Mouse (Mus musculus) NIH3T3 (cell line): ENCODE measurements around the gene Pdk1.
"Not testable (repeated sequence)": the region's sequence is repeated elsewhere in the genome, so short reads cannot be mapped to it uniquely, and the experiment has no call there.

Source experiments
- DNase-seq: peaks from one replicate; pipeline ENCODE4 v3.0.0-alpha.2; 2012; ENCODE audit warnings: low read depth

Gene Pdk1

DNA sequence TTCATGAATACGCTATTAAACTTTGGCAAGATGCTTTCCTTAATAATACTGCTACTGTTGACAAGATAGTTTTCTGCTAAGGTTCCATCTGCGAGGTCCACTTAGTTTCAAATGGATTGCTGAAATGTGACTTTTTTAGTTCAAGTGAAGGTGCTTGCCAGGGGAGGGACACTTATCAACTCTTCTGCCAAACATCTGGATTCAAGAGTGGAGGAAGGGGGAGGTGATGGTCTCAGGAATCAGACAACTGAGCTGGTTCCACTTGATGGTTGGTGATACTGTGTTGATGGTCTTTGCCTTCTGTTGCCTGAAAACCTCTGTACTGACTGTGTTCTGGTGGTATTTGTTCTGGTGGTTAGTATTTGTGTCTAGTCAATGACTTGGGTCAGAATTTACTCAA is 1.4 kb downstream of the Pdk1 start:
- no peak for DNase-seq

- no peak for DNase-seq
Measured at GRCm38 (mm10) chr2:71874836-71875235, 1.8 kb downstream of the Pdk1 start.

GRCm38 (mm10) chr2:71877865-71878264 is 4.8 kb downstream of the Pdk1 start:
- DNase-seq, result no peak

DNA sequence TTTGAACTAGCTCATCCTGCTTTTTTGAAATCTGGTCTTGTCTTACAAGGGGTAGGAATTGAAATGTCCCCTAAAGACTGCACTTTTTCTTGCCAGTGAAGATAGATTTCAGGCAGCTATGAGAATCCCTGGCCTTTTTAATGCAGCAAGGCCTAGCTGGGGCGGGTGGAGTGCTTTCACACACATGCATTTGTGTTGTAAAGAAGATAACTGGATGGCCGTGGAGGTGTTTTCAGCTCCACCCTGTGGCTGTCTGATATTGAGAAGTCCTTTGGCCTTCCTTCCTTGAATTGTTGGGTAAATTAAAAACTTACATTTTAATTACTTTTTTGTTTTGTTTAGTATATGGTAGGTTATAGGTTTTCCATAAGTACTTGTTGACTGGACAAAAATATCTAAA is 5.4 kb downstream of the Pdk1 start:
- no peak for DNase-seq

GRCm38 (mm10) chr2:71878943-71879342 is 5.9 kb downstream of the Pdk1 start:
- no peak for DNase-seq

DNA sequence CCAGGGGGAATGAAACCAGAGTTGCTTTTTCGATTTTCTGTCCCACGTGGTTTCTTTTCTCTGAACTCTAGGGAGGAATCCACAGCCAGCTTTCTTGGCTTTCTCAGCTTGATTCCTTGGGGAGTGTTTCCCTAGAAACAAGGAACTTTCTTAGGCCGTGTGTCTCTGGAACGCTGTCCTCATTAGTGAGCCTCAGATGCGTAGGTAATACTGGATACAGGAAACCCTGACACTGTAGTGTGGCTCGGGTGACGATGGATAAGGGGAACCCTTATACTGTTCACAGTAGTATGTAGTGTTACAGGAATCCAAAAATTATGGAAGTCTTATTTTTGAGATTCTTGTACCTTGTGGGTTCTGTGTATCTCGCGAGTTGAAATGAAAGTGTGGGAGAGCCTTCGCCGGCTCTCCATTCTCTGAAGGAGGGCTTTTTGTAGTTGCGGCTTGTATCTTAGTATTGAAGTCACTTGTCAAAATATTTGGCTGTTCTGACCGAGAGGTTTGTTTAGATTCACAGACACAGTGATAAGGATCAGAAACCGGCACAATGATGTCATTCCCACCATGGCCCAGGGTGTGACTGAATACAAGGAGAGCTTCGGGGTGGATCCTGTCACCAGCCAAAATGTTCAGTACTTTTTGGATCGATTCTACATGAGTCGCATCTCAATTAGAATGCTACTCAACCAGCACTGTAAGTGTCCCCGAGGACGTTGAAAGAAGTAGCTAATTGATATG is 10.1 kb downstream of the Pdk1 start:
- no peak for DNase-seq

DNA sequence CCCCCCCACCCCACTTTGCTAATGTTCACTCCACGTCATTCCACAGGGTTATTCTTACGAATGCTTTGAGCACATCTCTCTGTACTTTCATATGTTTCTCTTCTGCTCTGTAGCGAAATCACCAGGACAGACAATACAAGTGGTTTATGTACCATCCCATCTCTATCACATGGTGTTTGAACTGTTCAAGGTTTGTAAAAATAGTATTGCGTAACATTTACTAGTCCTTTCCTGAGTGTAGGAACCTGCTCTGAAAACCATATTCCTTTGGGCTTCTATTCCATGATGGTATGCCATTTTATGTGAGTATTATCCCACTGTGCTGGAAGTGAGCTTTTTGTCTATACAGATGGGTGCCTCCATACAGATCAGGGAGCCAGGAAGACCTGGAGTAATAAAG is 14.2 kb downstream of the Pdk1 start:
- no peak for DNase-seq

GRCm38 (mm10) chr2:71888437-71888836 is 15.4 kb downstream of the Pdk1 start:
- no peak for DNase-seq

- no peak for DNase-seq
Measured at GRCm38 (mm10) chr2:71891536-71891935, 18.5 kb downstream of the Pdk1 start.

DNA sequence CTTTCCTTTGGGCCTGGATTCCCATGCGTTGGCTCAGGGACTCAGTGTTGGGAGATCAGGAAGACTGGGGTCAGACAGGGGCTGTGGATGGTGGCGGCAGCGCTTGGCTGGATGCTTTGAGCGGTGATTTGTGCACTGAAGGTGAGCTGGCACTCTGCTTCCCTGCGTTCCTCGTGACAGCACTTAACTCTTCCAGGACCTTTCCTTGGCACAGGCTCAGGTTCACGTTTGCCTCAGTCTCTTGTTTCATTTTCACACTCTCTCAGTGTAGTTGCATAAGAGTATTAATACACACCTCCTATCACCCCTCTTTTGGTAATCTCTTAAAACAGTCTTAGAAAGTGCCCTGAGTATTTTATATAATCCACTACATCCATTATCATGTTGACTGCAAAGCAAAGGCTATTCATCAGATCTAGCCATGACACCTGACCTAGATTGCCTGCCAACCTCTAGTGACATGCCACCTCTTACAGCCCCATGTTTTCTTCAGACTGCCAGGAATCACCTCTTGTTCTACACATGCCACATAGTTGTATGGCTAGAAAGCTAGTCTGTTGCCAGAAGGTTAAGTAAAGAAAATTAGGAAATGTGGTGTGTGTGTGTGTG is 19.8 kb downstream of the Pdk1 start:
- no peak for DNase-seq

DNA sequence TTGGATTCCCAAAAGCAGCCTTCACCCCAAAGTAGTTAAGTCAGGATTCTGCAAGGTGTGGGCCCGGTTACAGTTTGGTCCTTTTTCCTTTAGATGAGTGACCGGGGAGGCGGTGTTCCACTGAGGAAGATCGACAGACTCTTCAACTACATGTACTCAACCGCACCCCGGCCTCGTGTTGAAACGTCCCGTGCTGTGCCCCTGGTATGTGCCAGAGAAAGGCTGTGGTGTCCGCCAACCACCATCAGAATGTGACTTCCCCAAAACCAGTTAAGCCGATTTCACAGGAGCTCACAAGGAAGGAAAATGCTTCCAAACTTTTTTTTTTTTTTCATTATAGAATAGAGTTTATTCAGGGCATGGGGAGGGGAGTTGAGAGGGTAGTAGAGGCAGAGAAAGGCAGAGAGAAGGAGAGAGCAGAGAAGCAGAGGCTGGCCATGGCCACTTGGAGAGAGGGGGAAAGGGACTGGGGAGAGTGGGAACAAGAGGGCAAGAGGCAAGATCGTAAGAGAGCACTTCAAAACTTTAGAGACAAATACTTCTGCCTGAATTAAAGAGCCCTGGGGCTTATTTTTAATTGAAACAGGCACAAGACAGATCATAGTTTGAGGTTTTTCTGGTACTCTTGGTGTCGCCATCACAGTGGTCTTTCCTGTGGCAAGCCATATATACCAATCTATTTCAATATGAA is 22.7 kb downstream of the Pdk1 start:
- DNase-seq, result no peak

DNA sequence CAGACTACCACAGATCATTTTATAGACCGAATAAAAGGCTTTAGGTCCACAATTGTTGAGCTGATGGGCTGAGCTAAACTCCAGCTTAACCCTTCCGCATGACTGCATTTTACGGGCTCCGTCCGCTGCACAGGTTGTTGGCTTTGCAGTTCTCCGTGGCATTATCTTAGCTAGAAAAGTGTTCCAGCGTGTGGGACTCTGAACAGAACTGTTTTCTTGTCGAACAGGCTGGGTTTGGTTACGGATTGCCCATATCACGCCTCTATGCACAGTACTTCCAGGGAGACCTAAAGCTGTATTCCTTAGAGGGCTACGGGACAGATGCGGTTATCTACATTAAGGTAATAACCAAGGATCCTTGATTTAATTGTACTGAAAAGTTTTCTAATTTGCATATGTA is 24.4 kb downstream of the Pdk1 start:
- no peak for DNase-seq

DNA sequence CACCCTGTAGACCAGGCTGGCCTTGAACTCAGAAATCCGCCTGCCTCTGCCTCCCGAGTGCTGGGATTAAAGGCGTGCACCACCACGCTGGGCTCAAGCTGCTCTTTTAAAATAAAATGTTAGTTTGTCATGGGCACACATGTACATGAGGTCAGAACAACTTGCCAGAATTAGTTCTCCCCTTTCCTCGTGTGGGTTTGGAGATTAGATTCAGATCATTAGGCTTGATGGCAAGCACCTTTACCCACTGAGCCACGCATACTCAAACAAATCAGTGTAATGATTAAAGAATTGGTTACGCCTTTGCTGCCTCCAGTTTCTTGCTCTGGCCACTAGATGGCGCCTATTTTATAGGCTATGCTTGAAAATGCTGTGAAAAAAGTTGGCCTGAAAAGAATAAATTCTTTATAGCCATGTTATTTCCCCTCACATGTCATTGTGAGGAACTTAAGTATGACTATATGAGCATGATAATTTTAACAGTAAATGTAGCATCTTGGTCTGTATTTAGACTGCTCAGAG is 25.4 kb downstream of the Pdk1 start:
- peak; percentile 78 for DNase-seq

DNA sequence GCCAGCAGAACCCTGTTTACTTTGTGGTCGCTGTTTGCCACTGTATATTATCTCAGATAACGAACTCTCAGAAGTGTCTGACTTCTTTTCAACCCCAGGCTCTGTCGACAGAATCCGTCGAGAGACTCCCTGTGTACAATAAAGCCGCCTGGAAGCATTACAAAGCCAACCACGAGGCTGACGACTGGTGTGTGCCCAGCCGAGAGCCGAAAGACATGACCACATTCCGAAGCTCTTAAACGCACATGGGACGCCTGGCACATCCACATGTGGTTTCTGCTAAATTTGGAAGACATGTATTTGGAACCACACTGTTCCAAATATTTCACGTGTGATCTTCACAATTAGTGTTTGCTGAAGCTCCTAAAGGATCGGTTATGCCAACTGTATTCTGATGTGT is 26.9 kb downstream of the Pdk1 start:
- no peak for DNase-seq

DNA sequence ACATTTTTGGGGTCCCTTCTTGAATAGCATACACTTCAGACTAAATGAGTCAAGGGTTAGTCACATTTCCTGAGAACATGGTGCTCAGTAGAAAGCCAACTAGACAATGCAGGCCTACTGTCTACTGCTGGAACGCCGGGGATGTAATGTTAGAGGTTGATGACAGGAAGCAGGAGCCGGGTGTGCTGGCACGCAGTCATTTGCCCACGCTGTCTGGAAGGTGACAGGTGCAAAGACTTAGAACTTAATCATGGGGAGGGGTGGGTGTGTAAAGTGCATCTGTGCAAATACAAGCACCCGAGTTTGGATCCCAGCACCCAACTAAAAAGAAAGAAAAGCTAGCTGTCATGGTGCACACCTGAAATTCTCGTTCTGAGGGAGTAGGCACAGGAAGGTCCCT is 32.1 kb downstream of the Pdk1 start:
- no peak for DNase-seq

- DNase-seq, result not testable (repeated sequence)
Measured at GRCm38 (mm10) chr2:71906356-71906755, 33.3 kb downstream of the Pdk1 start.

GRCm38 (mm10) chr2:71913911-71914310 is 40.9 kb downstream of the Pdk1 start:
- no peak for DNase-seq

DNA sequence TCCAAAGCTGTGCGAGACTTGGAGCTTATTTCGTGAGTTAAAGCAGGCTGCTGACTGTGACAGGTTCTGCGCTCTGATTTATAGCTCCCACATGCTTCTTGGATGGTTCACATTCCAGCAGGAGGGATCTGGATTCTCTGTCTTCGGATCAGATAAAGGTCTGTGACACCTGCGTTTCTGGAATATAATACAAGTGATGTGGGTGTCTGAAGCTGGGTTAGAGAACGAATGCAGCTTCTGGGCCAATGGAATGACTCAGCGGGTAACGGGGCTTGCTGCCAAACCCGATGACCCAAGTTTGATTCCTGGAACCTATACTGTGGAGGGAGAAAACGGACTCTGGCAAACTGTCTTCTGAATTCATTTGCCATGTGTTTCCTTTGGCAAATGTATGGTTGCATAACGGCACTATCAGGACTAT is 46.2 kb downstream of the Pdk1 start:
- peak; percentile 95 for DNase-seq

DNA sequence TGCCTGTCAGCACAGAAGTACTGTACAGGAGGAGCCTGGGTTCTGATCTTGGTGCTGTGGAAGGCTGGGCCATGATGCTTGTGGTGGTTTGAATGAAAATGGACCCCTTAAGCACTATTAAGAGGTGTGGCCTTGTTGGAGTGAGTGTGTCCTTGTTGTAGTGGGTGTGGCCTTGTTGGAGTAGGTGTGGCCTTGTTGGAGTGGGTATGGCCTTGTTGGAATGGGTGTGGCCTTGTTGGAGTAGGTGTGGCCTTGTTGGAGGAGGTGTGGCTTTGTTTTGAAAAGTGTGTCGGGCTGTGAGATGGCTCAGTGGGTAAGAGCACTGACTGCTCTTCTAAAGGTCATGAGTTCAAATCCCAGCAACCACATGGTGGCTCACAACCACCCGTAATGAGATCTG is 51.9 kb downstream of the Pdk1 start:
- not testable (repeated sequence) for DNase-seq

- no peak for DNase-seq
Measured at GRCm38 (mm10) chr2:71934046-71934445, 61.0 kb downstream of the Pdk1 start.

DNA sequence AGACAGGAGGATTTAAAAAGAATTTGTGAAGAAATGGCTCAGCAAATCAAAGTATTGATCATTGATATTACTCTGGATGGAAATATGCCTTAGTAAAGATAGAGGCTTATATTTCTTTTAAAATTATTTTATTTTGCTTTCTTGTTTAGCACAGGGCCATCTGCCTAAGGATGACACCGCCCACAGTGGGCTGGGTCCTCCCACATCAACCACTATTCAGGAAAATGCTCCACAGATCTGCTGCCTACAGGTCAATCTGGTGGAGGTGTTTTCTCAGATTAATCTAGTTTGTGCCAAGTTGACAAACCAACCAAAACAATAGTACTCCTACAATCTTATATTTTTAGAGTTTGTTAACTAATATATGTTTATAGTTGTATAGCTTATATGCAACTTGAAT is 63.7 kb downstream of the Pdk1 start:
- no peak for DNase-seq

DNA sequence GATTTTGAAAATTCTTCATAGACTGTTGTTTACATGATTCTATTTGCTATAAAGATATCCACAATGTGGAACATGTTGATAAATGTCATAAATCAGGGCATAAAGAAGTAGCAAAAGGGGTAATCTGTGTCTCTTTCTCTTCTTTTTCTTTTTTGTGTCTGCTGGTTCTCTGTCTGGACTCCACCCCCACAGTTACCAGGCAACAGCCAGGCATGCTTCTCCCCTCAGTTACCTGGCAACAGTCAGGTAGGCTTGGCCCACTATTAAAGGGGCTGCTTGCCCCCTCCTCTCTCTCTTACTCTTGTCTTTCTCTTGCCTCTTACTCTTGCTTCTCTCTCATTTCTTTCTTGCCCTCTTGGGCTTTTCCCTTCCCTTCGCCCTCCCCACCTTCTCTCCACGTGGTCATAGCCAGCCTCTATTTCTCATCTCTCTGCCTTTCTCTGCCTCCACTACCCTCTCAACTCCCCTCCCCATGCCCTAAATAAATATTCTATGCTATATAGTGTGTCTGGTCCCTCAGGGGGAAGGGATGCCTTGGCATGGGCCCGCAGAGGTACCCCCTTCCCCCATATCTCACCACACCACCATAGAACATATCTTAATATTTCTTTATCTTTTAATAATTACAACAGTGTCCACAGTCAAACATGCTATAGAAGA is 64.8 kb downstream of the Pdk1 start:
- DNase-seq, result no peak
